Mouse (Mus musculus): Measurements from ENCODE around the gene Lrrc56.

The Lrrc56 gene

DNA sequence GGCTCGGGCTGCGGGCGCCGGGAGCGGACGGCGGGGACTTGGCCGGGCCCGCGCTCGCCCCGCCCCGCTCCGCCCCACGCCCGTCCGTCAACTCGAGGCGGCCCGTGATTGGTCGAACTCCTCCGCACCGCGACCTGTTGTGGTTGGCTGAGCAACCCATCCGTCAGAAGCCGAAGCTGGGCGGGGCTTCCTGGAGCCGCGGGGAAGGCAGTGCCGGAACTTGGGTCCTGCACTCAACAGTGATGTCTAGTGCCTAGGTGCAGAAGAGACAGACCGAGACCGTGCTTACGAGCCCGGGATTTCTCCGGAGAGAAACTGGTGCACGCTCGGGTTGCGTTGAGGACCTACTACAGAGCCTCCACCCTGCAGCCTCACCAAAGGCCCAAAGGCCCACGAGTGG is at the start of gene Lrrc56, which contains the start of gene Hras:
Gene Lrrc56, plus strand, starts transcription at position 210 of the 400 bp plus-strand sequence.
Gene Hras, minus strand, starts transcription at position 58 of the 400 bp plus-strand sequence.
- peak; percentile 97 for DNase-seq (ENCODE audit: low read depth)

DNA sequence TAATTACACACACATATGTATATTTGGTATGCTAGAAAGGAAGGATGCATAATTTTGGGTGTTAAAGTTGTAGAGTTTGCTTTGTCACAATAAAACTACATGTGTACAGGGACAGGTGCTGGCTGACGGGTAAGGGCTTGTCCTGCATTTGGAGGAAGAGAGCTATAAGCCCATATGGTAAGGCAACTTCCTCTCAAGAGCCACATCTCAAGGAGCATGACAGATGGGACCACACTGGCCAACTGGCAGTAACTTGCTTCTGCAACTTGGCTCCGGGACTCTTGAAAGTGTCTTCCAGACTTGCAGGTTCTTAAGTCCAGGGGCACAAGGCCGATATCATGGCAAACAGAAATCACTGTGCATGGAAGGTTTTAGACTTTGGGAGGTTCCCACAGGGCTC is 49.3 kb upstream of the Lrrc56 start:
- no peak for DNase-seq (ENCODE audit: low read depth)

DNA sequence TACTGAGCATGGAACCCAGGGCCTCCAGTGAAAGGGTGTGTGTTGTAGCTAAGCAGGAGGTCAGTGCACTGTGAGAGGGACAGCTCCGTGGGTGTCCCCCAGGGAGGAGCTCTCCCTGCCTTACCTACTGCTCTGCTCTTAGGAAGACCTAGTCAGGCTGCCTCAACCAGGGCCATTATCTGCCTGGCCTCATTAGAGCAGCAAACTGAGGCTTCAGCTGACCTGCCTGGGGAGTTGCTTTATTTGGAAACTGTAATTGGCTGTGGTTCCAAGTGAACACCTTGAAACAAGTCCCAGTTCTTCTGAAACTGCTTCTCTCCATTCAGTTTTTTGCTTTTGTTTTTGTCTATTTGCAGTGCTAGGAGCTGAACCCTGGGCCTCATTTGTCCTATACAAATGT is 48.6 kb upstream of the Lrrc56 start:
- DNase-seq (ENCODE audit: low read depth) = no peak

DNA sequence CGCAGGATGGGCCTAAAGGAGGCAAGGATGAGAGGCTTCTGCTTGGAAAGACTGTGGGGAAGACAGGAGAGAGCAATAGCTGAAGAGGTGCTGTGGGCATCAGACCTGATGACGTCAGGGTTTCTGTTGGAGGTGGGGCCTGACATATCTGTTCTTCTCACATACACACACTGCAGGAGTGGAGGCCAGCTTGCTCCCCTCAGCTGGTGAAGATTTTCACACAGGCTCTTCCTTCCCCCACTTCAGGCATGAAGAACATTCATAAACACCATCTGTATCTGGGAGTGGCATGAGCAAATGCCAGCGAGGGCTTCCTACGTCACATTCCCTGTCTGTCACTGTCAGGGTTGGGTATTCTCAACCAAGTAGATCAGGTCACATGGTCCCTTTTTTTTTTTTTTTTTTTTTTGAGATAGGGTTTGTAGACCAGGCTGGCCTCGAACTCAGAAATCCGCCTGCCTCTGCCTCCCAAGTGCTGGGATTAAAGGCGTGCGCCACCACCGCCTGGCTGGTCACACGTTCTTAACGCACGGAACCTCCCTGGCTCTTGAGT is 47.8 kb upstream of the Lrrc56 start:
- DNase-seq (ENCODE audit: low read depth) = no peak

DNA sequence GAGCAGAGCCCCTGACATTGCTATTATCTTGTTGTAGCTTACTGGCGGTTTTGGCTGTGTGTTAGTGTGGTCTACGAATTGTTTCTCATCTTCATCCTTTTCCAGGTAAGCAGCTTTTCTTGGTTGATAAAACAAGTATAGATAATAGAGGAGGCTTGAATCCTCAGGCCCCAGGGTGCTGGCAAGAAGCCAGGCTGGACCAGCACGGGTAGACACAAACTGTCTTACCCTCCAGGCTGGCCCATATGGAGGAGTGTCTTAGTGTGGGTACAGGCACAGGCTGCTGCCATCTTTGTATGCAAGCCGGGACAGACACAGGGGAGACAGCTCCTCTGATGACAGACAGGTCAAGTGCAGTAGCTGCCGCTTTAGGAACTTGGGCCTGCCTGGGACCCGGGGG is 46.9 kb upstream of the Lrrc56 start:
- DNase-seq (ENCODE audit: low read depth) = no peak

DNA sequence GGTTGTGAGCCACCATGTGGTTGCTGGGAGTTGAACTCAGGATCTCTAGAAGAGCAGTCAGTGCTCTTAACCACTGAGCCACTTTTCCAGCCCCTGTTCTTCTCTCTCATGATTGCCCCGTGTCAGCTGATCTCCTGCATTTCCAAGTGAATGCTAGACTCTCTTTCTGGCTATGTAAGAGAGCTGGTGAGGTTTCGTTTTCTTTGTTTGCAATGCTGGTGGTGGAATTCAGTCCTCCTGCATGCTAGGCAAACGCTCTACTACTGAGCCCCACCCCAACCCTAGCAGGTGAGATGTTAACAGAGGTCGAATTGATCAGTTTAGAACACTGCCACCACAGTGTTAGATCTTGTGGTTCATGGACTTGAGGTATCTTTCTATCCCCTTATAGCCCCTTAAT is 45.3 kb upstream of the Lrrc56 start:
- DNase-seq (ENCODE audit: low read depth) = no peak

DNA sequence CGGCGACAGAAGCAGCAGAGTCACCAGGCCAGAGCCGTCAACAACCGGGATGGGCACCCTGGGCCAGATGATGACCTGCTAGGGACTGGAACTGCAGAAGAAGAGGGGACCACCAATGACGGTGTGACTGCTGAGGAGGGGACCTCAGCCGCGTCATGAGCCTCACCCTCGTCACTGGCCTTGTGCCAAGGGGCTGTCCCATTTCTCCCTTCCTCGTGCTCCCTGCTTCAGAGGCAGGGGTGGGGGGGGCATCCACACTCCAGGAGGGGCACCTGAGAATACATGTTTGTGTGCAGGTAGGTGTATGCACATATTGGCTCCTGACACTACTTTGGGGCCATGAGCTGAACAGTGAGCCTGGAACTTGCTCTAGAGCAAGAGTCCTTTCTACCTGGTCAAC is 38.6 kb upstream of the Lrrc56 start:
- DNase-seq (ENCODE audit: low read depth) = no peak

DNA sequence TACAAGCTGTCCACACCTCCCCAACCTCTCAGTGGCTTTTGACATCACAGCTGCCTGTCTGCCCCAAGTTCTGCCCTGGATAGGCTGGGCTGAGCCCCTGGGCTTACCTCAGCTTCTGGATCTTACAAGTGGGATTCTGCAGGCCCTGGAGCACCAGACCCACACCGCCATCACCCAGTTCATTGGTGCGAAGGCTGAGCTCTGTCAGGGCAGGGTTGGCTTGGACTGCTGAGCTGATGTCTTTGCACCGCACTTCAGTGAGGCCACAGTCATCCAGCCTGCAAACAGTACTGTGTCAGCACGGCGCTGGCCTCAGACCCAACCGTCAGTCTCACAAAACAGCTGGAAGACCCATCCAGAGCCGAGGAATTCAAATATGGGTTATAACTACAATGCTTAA is 29.6 kb upstream of the Lrrc56 start:
- DNase-seq (ENCODE audit: low read depth) = no peak

DNA sequence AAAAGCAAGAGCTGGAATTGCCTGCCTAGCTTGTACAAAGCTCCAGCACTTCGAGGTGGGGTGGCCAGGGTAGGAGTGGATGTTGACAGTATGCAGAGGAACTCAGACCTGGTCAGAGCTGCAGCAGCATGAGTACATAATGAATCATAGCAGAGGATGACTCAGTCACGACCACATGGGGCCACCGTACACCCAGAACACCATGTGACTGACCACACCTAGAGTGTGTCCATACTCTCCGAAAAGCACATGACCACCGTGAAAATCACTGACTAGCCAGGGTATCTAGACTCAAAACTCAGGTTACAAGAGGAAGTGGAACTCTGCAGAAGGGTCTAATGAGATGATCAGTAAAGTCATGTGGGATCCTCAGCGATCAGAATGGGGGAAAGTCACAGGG is 29.1 kb upstream of the Lrrc56 start:
- DNase-seq (ENCODE audit: low read depth) = peak; percentile 29

DNA sequence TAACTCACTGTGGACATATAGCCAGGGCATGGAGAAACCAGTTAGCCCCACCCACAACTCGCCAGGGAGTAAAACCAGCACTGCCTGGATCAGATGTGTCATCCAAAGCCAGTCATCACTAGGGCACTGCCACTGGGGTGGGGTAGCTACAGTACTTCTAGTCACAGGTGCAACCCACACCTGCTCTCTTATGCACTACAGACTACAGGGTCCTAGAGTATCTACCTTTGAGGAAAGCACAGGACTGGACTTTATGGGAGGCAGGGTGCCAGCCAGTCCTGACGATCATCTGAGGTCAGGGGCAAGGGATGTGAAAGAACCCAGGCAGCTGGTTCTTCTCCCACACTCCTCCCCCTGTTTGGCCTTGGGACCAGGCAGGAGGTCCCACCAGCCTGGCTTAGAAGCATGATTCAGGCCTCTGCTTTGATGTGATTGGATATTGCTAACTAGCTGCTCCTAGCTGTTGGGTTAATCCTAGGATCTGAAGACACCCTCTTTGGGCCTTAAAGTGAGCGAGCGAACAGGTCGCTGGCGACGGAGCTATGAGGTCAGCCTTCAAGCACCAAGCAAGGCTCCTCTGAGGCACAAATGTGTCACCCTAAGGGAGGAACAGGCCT is 25.9 kb upstream of the Lrrc56 start:
- DNase-seq (ENCODE audit: low read depth) = peak; percentile 35

DNA sequence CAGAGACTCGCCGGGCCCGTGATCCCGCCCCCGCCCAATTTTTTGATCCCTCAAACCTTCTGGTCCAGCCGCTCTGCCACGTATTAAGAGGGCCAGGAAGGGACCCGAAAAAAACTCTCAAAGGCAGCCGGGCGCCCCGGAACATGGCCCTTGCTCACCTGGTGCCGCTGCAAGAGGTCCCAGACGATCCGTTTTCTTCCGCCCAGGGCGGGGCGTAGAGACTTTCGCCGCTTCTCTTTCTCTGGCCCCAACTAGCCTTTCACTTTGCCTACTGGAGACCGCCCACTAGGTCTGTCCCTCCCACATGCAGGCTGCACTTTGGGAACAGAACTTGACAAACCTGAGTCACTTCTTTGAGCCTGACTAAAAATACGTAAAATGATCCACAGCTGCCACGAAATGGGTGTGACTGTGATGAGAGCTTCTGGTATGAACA is 25.4 kb upstream of the Lrrc56 start:
- DNase-seq (ENCODE audit: low read depth) = peak; percentile 78

DNA sequence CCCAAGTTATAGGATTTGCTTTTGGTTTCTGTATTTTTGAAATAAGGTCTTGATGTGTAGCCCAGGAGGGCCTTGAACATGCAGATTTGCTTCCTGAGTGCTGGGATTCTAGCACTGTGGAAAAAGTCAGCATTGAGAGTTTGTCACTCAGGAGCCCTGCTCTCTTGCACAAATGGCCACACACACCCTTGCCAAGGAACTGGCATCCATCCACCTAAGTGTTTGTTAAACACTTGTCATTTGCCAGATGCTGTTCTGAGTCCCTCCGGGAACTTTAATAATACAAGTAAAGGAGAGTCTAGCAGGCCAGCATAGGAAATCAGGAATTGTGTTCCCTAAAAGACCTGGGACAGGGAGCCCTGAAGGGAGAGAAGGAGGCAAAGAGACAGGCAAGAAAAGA is 24.7 kb upstream of the Lrrc56 start:
- no peak for DNase-seq (ENCODE audit: low read depth)

DNA sequence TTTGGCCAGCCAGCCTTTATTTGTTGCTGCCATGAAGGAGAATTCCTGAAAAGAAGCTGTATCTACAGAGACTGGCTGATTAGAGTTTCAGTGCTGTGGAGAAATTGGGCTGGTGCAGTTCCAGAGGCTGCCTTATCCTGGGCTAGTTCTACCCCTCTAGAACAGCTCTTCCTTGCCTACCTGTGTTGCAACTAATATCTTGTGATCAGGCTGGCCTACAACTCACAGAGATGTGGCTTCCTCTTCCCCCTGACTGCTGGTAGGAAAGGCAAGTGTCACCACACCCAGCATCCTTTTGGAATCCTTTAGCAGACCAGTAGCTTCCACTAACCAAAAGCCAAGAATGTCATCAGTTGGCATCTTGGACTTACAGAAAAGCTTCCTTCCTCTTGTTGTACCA is 24.1 kb upstream of the Lrrc56 start:
- no peak for DNase-seq (ENCODE audit: low read depth)

DNA sequence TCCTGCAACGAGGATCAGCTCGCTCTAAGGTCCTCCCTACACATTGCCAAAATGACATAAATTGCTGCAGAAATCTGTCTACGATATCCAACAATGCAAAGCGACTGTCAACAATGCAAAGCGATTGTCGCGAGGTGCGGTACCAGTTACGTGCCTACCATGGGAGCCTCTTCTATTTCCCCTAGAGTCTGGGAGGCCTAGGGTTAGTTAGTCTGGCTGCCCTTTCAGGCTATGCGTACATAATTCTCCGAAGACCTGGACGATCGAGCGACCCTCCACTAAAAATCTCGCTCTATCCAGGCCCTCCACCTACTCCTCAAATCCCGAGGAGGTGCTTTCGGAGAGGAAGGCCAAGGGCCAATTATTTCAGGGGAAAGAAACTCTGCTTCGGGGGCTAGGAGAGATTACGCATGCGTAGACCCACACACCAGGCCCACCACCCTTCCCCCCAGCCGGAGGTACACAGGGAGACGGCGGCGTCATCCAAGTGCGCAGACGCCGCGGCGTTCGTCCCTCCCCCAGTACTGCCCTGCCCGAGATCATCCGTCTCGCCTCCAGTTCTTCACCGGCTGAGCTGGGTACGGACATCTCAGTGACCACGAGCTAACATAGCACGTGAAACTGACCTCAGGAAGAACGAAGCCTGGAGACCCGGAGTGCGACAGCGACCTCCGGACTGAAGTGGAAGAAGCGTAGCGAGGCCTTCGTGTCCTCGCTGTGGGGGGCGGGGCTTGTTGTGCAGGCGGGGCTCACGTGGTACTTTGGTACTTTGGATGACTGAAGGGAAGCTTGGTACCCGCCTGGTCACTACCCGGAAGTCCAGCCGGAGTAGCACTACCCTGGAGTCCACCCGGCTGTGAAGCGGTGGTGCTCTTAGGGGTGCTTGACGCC is 21.6 kb upstream of the Lrrc56 start, which contains the start of gene Rnh1:
Gene Rnh1, minus strand, starts transcription at position 742 of the 891 bp plus-strand sequence.
- DNase-seq (ENCODE audit: low read depth) = peak; percentile 79

DNA sequence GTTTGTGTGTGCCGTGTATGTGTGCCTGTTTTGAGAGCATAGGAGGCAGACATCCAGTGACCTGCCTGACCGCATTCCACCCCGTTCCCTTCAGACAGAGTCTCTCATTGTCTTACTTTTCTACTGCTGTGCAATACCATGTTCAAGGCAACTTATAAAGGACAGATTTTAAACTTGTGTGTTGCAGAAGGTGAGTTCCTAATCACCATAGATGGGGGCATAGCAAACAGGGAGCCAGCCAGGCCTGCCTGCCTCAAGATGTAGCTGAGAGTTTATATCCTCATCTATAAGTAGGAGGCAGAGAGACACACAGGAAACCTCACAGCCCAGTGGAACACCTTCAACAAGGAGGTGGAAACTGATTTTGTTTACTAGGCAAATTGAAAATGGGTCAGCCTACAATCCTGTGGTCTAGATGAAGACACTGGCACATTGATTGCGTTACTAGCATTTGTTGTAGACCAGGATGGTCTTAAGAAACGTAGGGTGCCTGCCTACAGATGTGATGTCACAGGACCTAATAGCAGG is 20.6 kb upstream of the Lrrc56 start:
- no peak for DNase-seq (ENCODE audit: low read depth)

DNA sequence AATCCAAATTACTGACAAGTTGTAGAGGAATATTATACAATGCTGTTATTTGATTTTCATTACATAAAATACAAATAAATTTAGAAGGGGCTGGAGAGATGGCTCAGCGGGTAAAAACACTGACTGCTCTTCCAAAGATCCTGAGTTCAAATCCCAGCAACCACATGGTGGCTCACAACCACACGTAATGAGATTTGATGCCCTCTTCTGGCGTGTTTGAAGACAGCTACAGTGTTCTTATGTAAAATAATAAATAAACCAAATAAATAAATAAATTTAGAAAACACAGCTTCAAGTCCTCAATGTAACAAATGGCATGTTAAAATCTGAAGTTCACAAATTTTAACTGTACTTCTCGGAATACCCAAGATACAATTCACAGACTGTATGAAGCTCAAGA is 18.9 kb upstream of the Lrrc56 start:
- no peak for DNase-seq (ENCODE audit: low read depth)

DNA sequence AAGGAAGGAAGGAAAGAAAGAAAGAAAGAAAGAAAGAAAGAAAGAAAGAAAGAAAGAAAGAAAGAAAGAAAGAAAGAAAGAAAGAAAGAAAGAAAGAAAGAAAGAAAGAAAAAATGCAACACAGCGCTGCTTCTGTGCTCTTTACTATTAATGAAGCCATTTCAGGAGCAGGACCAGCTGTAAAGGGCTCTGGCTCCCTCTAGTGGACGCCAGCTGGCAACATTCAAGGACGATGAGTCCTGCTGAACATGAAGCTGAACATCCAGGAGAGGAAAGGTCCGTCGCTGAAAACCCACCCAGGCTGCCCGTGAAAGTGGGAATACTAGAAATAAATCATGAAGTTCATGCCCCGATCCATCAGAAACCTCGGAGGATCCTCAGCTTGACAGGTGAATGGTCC is 17.8 kb upstream of the Lrrc56 start:
- peak; percentile 87 for DNase-seq (ENCODE audit: low read depth)

DNA sequence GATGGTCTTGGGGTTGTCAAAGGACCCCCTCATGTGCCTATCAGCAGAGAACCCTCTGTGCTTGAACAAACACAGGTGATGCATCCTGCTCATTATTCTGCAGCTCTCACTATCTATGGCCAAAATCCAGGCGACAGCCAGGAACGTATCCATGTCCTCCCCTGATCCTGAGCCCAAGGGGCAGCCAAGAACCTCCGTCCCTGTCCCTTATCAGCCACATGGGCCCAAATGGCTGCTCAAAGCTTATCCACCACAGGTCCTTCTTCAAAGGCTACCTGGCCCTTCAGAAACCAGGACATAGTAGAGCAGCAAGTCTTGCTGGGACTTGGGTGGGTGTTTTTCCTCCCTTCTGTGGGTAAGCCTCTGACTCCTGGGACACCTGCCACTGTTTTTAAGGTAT is 5.8 kb upstream of the Lrrc56 start:
- DNase-seq (ENCODE audit: low read depth) = no peak

DNA sequence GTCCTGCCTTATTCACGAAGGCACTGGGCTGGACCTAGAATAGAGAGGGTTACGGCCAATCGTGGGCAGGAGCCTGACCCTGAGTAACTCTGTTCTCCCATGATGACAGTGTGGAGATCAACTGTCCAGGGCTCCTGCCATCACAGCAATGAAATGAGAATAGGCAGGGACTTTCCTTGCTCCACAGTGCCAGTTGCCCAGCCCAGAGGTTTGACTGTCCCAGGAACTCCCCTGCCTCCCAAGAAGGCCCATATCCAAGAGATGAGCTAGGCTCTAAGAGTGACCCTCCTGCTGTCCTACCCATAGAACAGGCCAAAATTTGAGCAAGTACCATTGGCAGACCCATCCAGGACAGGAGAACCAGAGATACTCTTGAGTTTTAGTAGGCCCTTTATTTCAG is 5.2 kb upstream of the Lrrc56 start:
- no peak for DNase-seq (ENCODE audit: low read depth)

DNA sequence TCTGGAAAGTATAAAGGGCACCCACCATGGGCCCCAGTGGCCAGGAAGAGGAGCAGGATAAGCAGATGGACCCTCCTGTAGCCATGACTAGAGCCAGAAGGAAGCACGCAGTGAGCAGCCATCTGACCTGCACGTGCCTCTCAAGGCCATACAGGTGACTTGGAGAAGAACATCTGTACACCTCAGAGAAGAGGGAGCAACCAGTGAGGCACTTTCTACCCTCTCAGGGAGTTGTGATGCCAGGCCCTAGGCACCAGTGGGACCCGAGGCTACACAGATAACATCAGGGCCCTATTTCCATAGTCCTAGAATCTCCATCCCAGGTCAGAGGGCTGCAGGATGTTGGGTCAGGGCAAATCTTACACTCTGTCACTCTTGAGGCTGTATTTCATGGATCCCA is 3.7 kb upstream of the Lrrc56 start:
- DNase-seq (ENCODE audit: low read depth) = no peak

DNA sequence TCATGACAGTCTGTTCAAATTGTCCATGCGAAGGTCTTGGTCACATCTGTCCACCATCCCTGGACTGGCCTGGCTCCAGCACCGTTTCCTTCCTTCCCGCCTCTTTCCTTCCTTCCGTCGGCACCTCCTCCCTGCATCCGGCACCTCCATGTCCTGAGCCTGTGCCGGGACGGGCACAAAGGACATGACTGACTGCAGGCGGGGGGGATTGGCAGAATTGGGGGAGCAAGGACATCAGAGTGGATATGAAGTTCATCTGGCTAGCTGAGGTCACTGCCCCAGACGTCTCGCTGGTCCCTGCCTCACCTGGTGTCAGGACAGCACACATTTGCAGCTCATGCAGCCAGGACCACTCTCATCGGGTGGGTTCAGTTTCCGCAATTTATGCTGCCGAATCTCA is 2.9 kb upstream of the Lrrc56 start:
- no peak for DNase-seq (ENCODE audit: low read depth)

DNA sequence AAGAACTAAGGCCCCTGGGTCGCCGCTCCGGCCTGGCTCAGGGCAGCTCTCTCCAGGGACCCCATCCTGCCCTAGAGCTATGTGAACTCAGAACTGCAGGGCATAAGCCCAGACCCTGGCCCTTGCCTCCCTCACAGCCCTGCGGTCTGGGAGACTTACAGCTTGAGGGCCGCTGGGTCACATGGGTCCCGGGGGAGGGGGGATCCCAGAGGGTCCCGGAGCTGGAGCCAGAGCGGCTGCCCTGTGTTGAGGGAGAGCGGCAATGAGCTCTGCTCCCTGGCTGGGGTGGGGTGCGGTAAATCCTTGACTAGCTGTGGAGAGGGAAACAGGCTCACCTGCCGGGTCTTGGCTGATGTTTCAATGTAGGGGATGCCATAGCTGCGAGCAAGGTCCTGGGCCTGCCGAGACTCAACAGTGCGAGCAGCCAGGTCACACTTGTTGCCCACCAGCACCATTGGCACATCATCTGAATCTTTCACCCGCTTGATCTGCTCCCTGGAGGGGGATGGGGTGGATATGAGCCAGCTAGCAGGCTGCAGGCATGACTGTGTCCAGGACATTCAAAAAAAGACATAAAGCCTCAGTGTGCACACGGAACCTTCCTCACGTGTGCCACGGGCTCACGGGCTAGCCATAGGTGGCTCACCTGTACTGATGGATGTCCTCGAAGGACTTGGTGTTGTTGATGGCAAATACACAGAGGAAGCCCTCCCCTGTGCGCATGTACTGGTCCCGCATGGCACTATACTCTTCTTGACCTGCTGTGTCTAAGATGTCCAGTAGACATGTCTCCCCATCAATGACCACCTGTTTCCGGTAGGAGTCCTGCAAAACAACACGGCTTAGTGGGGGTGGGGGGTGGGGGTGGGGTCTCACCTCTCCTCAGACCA is 1.9 kb upstream of the Lrrc56 start:
- no peak for DNase-seq (ENCODE audit: low read depth)

All from c-Kit-positive CD71-negative TER-119-negative erythroid progenitor cells, embryonic 14.5 days (primary cell).